In the genomic region with DNA sequence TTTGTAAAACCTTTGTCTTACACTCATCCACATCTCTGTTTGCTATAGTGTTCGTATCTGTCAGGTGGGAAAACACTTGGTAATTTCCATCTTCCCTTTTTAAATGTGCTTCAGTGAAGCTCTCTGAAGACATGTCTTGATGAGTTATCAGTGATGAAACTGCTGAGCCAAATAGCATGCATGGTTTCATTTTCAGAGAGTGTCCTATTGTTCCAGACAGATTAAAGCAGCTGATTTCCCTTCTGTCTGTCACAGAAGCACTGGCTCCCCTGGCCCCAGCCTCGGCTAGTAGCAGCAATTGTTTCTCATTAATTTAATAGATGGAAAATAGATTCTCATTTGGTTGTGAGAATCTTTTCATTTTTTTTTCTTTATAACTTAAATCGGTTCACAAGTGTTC, we compare ENCODE assay signal across 23 mouse cellular contexts. TPM values are rescaled to one million over a fixed set of nuclear protein-coding genes. Genes with fewer than 3 reads are reported as not detected.
DNase-seq lines count a peak whose midpoint lies in the region; ATAC-seq and TF ChIP-seq lines count a peak whose summit lies in the region.
"Had no signal": no experiment of that assay in that cellular context is flagged by ENCODE, and none has a peak within 500 bp of the region (broad histone marks: within the 10 kb centered on the region; RNA-seq: fewer than 3 reads in every experiment).

No protein-coding gene starts in this region.

- WGBS in hindbrain, postnatal 0 days: 58% methylated on average over 3 of the region's 3 CpGs
- 83% methylated on average over 3 of the region's 3 CpGs for WGBS in hindbrain, embryonic 10.5 days

- H3K79me2 ChIP-seq in MEL (ENCODE audit: control insufficient read depth, insufficient read depth, low read length, poor library complexity): no peaks in the 10 kb centered on the region

- H3K27ac ChIP-seq in hindbrain, postnatal 0 days: no peak overlapping the region
- no peak overlapping the region for H3K27ac ChIP-seq in hindbrain, embryonic 10.5 days
- H3K27ac ChIP-seq in MEL (ENCODE audit: control insufficient read depth, low read depth, low read length): no peak overlapping the region
- peak overlapping the region; percentile 31 for H3K27ac ChIP-seq in embryonic fibroblast, embryonic 13.5 days (ENCODE audit: insufficient read depth, low read length)
- H3K27ac ChIP-seq: embryonic facial prominence, embryonic 13.5 days; heart, adult 2 months; hindbrain, embryonic 14.5 days had no signal

- no peaks in the 10 kb centered on the region for H3K4me1 ChIP-seq in hindbrain, postnatal 0 days (ENCODE audit: insufficient read depth, low read length)
- peaks cover 9% of the 10 kb centered on the region; the same call in 1 of the 2 replicates for H3K4me1 ChIP-seq in hindbrain, embryonic 10.5 days (replicated peaks)
- H3K4me1 ChIP-seq in MEL (ENCODE audit: control insufficient read depth in 1 of 2, insufficient read depth in 2 of 2, low read length in 2 of 2): no peaks in the 10 kb centered on the region
- peaks cover 18% of the 10 kb centered on the region for H3K4me1 ChIP-seq in embryonic fibroblast, embryonic 13.5 days (ENCODE audit: control insufficient read depth, insufficient read depth, low read length)

- no peak for TF ChIP-seq POLR2A in MEL (IDR thresholded peaks at IDR 0.05; ENCODE audit: control insufficient read depth in 1 of 2, insufficient read depth in 1 of 2, low read depth in 1 of 2, low read length in 2 of 2, poor library complexity in 1 of 2)
- no peak for TF ChIP-seq POLR2A in embryonic fibroblast, embryonic 13.5 days (IDR thresholded peaks at IDR 0.05; ENCODE audit: low read depth, low read length)

- H3K9ac ChIP-seq in hindbrain, postnatal 0 days (replicated peaks; ENCODE audit: low read length): no peak overlapping the region
- no peak overlapping the region for H3K9ac ChIP-seq in MEL (ENCODE audit: control insufficient read depth, low read depth, low read length, poor library complexity, severe bottlenecking)
- H3K9ac ChIP-seq: embryonic facial prominence, embryonic 13.5 days; heart, embryonic 15.5 days; hindbrain, embryonic 14.5 days had no signal

- H3K9me3 ChIP-seq in hindbrain, postnatal 0 days (ENCODE audit: low read length): no peaks in the 10 kb centered on the region
- no peaks in the 10 kb centered on the region for H3K9me3 ChIP-seq in hindbrain, embryonic 10.5 days
- no peaks in the 10 kb centered on the region for H3K9me3 ChIP-seq in MEL (replicated peaks; ENCODE audit: insufficient read depth, low read length)
- H3K9me3 ChIP-seq: embryonic facial prominence, embryonic 13.5 days; heart, embryonic 15.5 days had no signal

- H3K36me3 ChIP-seq in hindbrain, postnatal 0 days (ENCODE audit: insufficient read depth, low read length): no peaks in the 10 kb centered on the region
- peaks cover 14% of the 10 kb centered on the region for H3K36me3 ChIP-seq in hindbrain, embryonic 10.5 days
- no peaks in the 10 kb centered on the region for H3K36me3 ChIP-seq in MEL (ENCODE audit: control insufficient read depth in 1 of 2, insufficient read depth in 2 of 2, low read length in 2 of 2)

- H3K4me2 ChIP-seq in hindbrain, postnatal 0 days (ENCODE audit: low read depth, low read length): no peak overlapping the region
- H3K4me2 ChIP-seq: embryonic facial prominence, embryonic 13.5 days; heart, embryonic 11.5 days; heart, embryonic 15.5 days; hindbrain, embryonic 14.5 days had no signal

- no peak overlapping the region for H3K4me3 ChIP-seq in hindbrain, postnatal 0 days (ENCODE audit: low read length)
- no peak overlapping the region for H3K4me3 ChIP-seq in hindbrain, embryonic 10.5 days
- H3K4me3 ChIP-seq in MEL (ENCODE audit: control insufficient read depth in 1 of 2, insufficient read depth in 1 of 2, low read depth in 2 of 2, low read length in 2 of 2): no peak overlapping the region
- H3K4me3 ChIP-seq in embryonic fibroblast, embryonic 13.5 days (ENCODE audit: insufficient read depth, low read length): no peak overlapping the region
- H3K4me3 ChIP-seq: embryonic facial prominence, embryonic 13.5 days; heart, adult 2 months; heart, embryonic 15.5 days had no signal

- no peak for TF ChIP-seq CTCF in hindbrain, postnatal 0 days (IDR thresholded peaks at IDR 0.05; ENCODE audit: low read depth)
- TF ChIP-seq CTCF in MEL (IDR thresholded peaks at IDR 0.05 in 2 of 3, conservative IDR thresholded peaks at IDR 0.05 in 1 of 3; ENCODE audit: control insufficient read depth in 1 of 3, insufficient read depth in 1 of 3, low read depth in 2 of 3, low read length in 3 of 3, poor library complexity in 1 of 3, severe bottlenecking in 1 of 3): no peak
- TF ChIP-seq CTCF in embryonic fibroblast, embryonic 13.5 days (IDR thresholded peaks at IDR 0.05; ENCODE audit: borderline replicate concordance, insufficient read depth, low read length): no peak

- no peak for TF ChIP-seq EP300 in MEL (IDR thresholded peaks at IDR 0.05; ENCODE audit: low read depth in 1 of 2, low read length in 2 of 2)

- H3K27me3 ChIP-seq in hindbrain, postnatal 0 days (ENCODE audit: insufficient read depth, low read length): no peaks in the 10 kb centered on the region
- H3K27me3 ChIP-seq in hindbrain, embryonic 10.5 days (ENCODE audit: insufficient read depth, poor library complexity, severe bottlenecking): no peaks in the 10 kb centered on the region
- no peaks in the 10 kb centered on the region; a peak in 3 of 4 replicates for H3K27me3 ChIP-seq in MEL (ENCODE audit: control insufficient read depth in 1 of 2, insufficient read depth in 2 of 2, low read length in 2 of 2)
- H3K27me3 ChIP-seq: embryonic facial prominence, embryonic 13.5 days; heart, embryonic 15.5 days had no signal

- no peak for TF ChIP-seq RAD21 in MEL (IDR thresholded peaks at IDR 0.05; ENCODE audit: low read depth, low read length)

- no peak for DNase-seq in hindbrain, postnatal 0 days (ENCODE audit: low spot score)
- DNase-seq in hindbrain, embryonic 10.5 days (ENCODE audit: low spot score): no peak
- DNase-seq in MEL (ENCODE audit: low read depth, low spot score): peak; percentile 3
- DNase-seq in testis, postnatal 14 days (ENCODE audit: low spot score): no peak
- DNase-seq: adrenal gland, postnatal 10 days; cerebellum, adult 18-20 months; cerebellum, adult 9-11 months; cerebellum, postnatal 36 days; gastrocnemius, postnatal 10 days; heart, adult 2 months; heart, postnatal 14 days had no signal

- ATAC-seq in hindbrain, postnatal 0 days: peak; percentile 64; the same call in 1 of the 2 replicates
- no peak for ATAC-seq in monocyte, adult 5-6 weeks (replicated peaks; ENCODE audit: insufficient number of reproducible peaks, low FRiP score, low TSS enrichment, poor library complexity, severe bottlenecking)
- ATAC-seq: forebrain, embryonic 14.5 days had no signal

TF ChIP-seq in MEL, 35 proteins besides CTCF, POLR2A, EP300 and RAD21:
- no peak for TF ChIP-seq MXI1 (IDR thresholded peaks at IDR 0.05; ENCODE audit: low read depth, low read length)

RNA-seq across cellular contexts. Expression of a gene that starts 25.9 kb away (rescaled TPM):
- 30.9 and 36.0 TPM in 2 replicates for total RNA-seq in hindbrain, postnatal 0 days (2014; rRNA removed)
- polyA plus RNA-seq in hindbrain, postnatal 0 days (2015; fragmentation: Nextera tagmentation; extraction: Ambion mirVana): 11.7 and 12.1 TPM in 2 replicates
- 21.8 and 23.7 TPM in 2 replicates for polyA plus RNA-seq in hindbrain, embryonic 10.5 days (2016; fragmentation: Nextera tagmentation; extraction: Ambion mirVana)
- not detected in 2 replicates for total RNA-seq in MEL (2012; rRNA removed)
- polyA plus RNA-seq in MEL (2012; ENCODE audit: insufficient read depth in 1 of 2, insufficient read length in 2 of 2, low read depth in 1 of 2, low replicate concordance in 2 of 2, missing spikeins in 1 of 2): under 1 TPM in 1 of 2 experiments, not detected in 1; 0.03 TPM
- 219 and 222 TPM in 2 replicates for polyA plus RNA-seq in embryonic fibroblast, embryonic 13.5 days (2011; ENCODE audit: insufficient read length, low read depth, missing spikeins)
- 0.86 to 1.1 TPM (median 1.1 TPM) in 3 replicates for total RNA-seq in monocyte, adult 5-6 weeks (2017)
- total RNA-seq: hematopoietic stem cell, adult 5-6 weeks had no signal

RNA-seq across cellular contexts. Expression of a gene that starts 50.4 kb away (rescaled TPM):
- total RNA-seq in hindbrain, postnatal 0 days (2014; rRNA removed): not detected in 2 replicates
- not detected in 2 replicates for polyA plus RNA-seq in hindbrain, postnatal 0 days (2015; fragmentation: Nextera tagmentation; extraction: Ambion mirVana)
- polyA plus RNA-seq in hindbrain, embryonic 10.5 days (2016; fragmentation: Nextera tagmentation; extraction: Ambion mirVana): not detected in 2 replicates
- total RNA-seq in MEL (2012; rRNA removed): not detected in 2 replicates
- not detected for polyA plus RNA-seq in MEL (2012; ENCODE audit: insufficient read depth in 1 of 2, insufficient read length in 2 of 2, low read depth in 1 of 2, low replicate concordance in 2 of 2, missing spikeins in 1 of 2)
- polyA plus RNA-seq in embryonic fibroblast, embryonic 13.5 days (2011; ENCODE audit: insufficient read length, low read depth, missing spikeins): not detected in 2 replicates
- total RNA-seq in monocyte, adult 5-6 weeks (2017): not detected in 3 replicates
- total RNA-seq: adrenal gland, postnatal 10 days; adrenal gland, postnatal 4 days; ES-E14; gastrocnemius, postnatal 10 days; gastrocnemius, postnatal 4 days; heart, adult 2 months; heart, postnatal 14 days; hematopoietic stem cell, adult 5-6 weeks had no signal
- polyA plus RNA-seq: embryonic facial prominence, embryonic 13.5 days; forebrain, embryonic 14.5 days; heart, adult 2 months; heart, embryonic 11.5 days; heart, embryonic 15.5 days; hindbrain, embryonic 14.5 days; intestine, embryonic 14.5 days had no signal

Comparison
In these comparisons a context has a peak if more than half of its experiments do, and no peak if none do; other contexts are left out.
1. RNA of a gene that starts 25.9 kb away (polyA plus RNA-seq): 219 to 222 TPM in embryonic fibroblast, embryonic 13.5 days, 21.8 to 23.7 TPM in hindbrain, embryonic 10.5 days and 11.7 to 12.1 TPM in hindbrain, postnatal 0 days; 0.03 TPM in MEL; every median in the first group is over 10 times any median in the second.